Mouse (Mus musculus): ENCODE data around the gene Arhgap35.

Gene Arhgap35

DNA sequence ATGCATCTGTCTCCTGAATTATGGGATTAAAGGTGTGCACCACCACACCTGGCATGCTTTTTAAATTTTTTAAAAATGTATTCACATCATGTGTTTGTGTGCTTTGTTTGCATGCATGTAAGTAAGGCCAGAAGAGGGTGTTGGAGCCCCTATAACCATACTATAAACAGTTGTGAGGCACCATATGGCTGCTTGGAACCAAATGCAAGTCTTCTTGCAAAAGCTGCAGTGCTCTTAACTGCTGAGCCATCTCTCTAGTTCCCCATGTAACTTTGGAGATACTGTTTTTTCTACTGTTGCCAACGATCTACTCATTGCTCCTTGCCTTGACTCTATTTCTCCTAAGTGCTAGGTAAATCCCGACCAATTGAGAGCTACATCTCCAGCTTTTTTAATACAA lies 95.5 kb downstream of the Arhgap35 start:
- DNase-seq (ENCODE audit: low read depth) = no peak

GRCm38 (mm10) chr7:16517198-16517597 lies 97.6 kb downstream of the Arhgap35 start:
- DNase-seq (ENCODE audit: low read depth) = no peak

DNA sequence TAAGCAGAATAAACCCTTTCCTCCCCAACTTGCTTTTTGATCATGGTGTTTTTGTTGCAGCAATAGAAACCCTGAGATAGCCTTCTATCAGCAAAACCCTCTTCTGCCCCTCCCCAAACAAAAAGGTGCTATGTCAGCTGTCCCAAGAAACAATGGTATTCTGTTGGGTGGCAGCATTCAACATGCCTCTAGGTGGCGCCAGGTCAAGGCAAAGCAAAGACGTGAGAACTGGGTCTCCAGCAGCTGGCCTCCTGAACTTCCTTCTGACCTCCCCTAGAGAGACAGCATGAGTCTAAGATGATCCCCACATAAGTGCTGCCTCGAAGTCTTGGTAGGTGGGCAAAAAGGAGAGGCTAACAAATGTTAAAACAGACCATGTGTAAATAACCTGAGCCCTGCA lies 107.5 kb downstream of the Arhgap35 start:
- DNase-seq (ENCODE audit: low read depth) = peak; percentile 48

DNA sequence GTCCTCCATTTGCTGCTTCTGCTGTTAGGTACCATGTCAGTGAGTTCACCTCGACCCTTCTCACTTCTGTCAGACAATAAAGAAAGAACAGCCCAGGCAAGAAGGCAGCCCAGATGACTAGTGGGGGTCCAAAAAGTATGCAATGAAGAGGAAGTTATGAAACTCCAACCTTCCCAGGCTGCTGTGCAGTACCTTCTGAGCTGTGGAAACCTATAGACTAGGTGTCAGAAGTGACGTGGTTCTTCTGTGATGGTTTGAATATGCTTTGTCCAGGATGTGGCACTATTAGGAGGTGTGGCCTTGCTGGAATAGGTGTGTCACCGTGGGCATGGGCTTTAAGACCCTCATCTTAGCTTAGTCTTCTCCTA lies 109.6 kb downstream of the Arhgap35 start:
- DNase-seq (ENCODE audit: low read depth) = no peak

- DNase-seq (ENCODE audit: low read depth) = no peak
These were observed 110.1 kb downstream of the Arhgap35 start for GRCm38 (mm10) chr7:16504573-16505225.

GRCm38 (mm10) chr7:16501571-16501970 lies 113.2 kb downstream of the Arhgap35 start:
- DNase-seq (ENCODE audit: low read depth) = no peak

DNA sequence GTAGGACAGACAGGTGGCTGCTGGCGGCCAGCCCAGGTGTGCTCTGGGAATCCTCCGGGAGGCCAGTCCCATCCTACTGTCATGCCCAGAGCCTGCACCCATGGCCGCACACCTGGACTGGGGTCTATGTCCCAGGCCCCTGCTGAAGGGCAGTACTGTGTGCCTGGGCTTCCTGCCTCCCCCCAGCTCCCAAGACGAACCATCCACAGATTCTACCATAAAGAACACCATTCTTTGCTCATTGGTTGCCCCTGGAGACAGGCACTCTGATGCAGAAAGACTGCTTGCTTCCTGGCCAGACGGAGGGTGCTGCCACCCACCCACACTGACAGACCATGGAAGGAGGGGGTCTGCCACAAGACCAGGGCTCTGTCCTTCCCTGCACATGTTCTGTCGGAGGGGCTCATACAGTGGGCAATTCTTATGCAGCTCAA lies 115.1 kb downstream of the Arhgap35 start:
- DNase-seq (ENCODE audit: low read depth) = no peak

DNA sequence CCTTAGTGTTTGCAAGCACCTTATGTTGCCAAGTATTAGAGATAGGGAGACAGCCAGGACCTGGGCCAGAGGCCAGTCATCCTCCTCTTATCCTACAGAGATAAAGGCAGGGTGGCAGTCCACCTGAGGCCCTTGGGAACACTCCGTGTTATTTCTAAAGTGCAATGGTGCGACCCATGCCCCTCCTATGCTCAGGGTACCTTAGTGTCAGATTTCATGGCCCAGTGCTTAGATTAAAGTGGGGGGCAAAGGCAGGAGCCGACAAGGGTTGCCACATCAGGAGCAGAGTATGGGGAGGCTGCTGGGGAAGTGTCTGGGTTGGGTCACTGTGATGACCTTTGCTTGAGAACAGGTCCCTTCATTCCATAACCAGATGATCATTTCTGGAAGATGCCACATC lies 118.5 kb downstream of the Arhgap35 start:
- DNase-seq (ENCODE audit: low read depth) = no peak

DNA sequence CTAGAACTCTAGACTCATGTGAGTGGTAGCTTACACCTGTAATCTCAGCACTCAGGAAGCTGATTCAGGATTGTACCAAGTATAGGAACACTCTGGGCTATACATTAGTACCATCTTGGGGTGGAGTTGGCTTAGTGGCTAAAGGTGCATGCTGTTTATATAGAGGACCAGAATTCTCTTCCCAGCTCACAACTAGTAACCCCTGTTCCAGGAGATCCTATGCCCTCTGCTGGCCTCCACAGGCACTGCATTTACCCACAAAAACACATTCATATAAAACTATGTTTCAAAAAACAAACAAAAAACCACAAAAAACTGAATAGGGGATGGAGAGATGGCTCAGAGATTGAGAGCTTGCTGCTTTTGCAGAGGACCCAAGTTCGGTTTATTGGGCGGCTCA lies 121.4 kb downstream of the Arhgap35 start:
- no peak for DNase-seq (ENCODE audit: low read depth)

DNA sequence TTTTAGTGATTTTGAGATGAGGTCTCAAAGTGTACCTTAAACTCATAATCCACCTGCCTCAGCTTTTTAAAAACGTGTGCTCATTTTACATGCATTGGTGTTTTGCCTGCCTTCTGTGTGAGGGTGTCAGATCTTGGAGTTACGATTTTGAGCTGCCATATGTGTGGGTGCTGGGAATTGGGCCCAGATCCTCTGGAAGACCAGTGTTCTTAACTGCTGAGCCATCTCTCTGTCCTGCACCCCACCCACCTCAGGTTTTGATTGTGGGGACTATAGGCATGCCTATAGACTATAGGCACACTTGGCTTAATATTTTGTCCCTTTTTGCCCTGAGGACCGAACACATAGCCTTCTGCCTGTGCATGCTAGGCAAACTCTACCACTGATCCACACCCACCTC lies 122.6 kb downstream of the Arhgap35 start:
- DNase-seq (ENCODE audit: low read depth) = no peak

GRCm38 (mm10) chr7:16491759-16492158 lies 123.0 kb downstream of the Arhgap35 start:
- DNase-seq (ENCODE audit: low read depth) = peak; percentile 50

- no peak for DNase-seq (ENCODE audit: low read depth)
These were observed 124.8 kb downstream of the Arhgap35 start for GRCm38 (mm10) chr7:16489948-16490347.

GRCm38 (mm10) chr7:16488816-16489215 lies 126.0 kb downstream of the Arhgap35 start:
- DNase-seq (ENCODE audit: low read depth) = no peak

GRCm38 (mm10) chr7:16477628-16478027 lies 137.2 kb downstream of the Arhgap35 start, which contains the start of gene Npas1:
Gene Npas1, minus strand, starts transcription at chr7:16477728.
- no peak for DNase-seq (ENCODE audit: low read depth)

DNA sequence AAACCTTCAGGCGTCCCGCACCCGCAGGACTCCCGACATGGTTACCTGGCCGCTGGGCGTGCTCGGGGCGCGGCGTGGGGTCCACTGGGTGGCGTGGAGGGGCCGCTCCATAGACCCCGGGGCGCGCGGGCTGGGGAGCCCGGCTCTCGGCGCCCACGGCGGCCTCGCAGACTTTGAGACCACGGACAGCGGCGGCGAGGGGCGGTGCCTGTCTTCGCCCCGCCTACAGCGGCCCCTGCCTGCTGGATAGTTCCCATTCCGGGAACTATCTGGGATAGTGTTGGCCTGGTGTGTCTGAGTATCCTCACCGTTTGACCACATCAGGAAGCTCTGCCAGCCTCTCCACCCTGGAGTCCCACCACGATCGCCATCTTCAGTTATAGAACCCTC lies 138.2 kb downstream of the Arhgap35 start:
- DNase-seq (ENCODE audit: low read depth) = no peak

- DNase-seq (ENCODE audit: low read depth) = no peak
These were observed 138.8 kb downstream of the Arhgap35 start for GRCm38 (mm10) chr7:16475764-16476599.

- no peak for DNase-seq (ENCODE audit: low read depth)
These were observed 139.5 kb downstream of the Arhgap35 start for GRCm38 (mm10) chr7:16475321-16475720.

DNA sequence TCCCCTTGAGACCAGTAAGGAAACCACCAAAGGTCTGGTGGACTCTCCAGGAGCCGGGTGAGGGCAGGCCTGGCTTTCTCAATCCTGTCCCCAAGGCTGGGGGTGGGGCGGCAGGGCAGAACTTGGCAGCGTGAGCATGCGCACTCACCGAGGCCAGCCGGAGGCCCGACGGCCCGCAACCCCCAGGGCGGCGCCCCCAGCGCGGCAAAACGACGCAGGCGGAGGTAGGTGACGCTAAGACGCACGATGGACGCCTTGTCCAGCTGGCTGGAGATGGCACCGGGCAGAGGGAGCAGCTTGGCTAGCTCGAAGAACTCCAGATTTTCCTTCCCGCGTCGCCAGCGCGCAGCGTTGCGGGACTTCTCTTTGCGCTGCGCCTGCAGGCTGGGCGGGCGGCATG lies 140.3 kb downstream of the Arhgap35 start:
- DNase-seq (ENCODE audit: low read depth) = no peak

- no peak for DNase-seq (ENCODE audit: low read depth)
These were observed 140.9 kb downstream of the Arhgap35 start for GRCm38 (mm10) chr7:16473847-16474246.

GRCm38 (mm10) chr7:16472116-16472709 lies 142.6 kb downstream of the Arhgap35 start:
- no peak for DNase-seq (ENCODE audit: low read depth)

GRCm38 (mm10) chr7:16471549-16471948 lies 143.2 kb downstream of the Arhgap35 start:
- no peak for DNase-seq (ENCODE audit: low read depth)

DNA sequence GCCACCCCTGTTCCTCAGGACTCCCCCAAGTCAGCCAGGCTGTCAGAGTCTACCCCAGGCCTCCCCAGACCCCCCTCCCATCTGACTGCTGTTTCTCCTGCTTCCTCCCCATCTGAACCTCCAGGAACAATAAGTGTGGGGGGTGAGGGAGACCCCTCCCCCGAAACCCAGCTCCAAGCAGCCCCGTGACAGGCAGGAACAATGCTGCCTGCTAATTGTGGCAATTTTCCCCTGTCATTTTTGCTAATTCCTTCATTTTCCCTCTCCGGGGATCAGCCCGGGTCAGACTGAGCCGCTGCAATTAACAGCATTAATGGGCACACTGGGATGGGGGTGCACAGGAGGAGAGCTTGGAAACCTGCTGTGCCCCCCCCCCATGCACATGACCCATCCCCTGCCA lies 146.7 kb downstream of the Arhgap35 start:
- no peak for DNase-seq (ENCODE audit: low read depth)

GRCm38 (mm10) chr7:16466565-16466964 lies 148.2 kb downstream of the Arhgap35 start:
- peak; percentile 39 for DNase-seq (ENCODE audit: low read depth)

Measured in c-Kit-positive CD71-negative TER-119-negative erythroid progenitor cells, embryonic 14.5 days (primary cell).